Mouse (Mus musculus) bone marrow macrophage, adult 2 months (primary cell): ENCODE data around the gene Pde3a.

Experiments used
- CTCF ChIP-seq: IDR thresholded peaks from 2 replicates; pipeline ENCODE4 v1.5.1; 2012; ENCODE audit warnings: low read depth, mild to moderate bottlenecking, low read length, moderate library complexity
- POLR2A ChIP-seq: IDR thresholded peaks from 2 replicates; pipeline ENCODE4 v1.6.1; 2012; ENCODE audit warnings: mild to moderate bottlenecking, low read depth, low read length, borderline replicate concordance

GRCm38 (mm10) chr6:141331464-141331863 is 82.4 kb downstream of the Pde3a start:
- TF ChIP-seq CTCF (no peak), POLR2A (no peak)
